Mouse (Mus musculus) neural tube, embryonic 11.5 days (tissue): ENCODE measurements around the gene Tfcp2. TPM values are rescaled to one million over a fixed set of nuclear protein-coding genes. Genes with fewer than 3 reads are reported as not detected.

ENCODE experiments used
- ATAC-seq: fragments of 200-750 bp; cut with Nextera tagmentation; 2 replicates; pipeline ENCODE4 v1.8.0; 2017; ENCODE audit warnings: moderate number of reproducible peaks, mild to moderate bottlenecking, moderate TSS enrichment, moderate library complexity; ENCODE audit not compliant: insufficient read depth, low FRiP score, low TSS enrichment
- DNase-seq: peaks from one replicate; pipeline ENCODE4 v3.0.0-alpha.2; 2015; ENCODE audit warnings: low spot score
- H3K27ac ChIP-seq: fragments of 300-500 bp; sonication (generic); 2 replicates; pipeline ENCODE4 v1.5.1; 2014; ENCODE audit warnings: low read depth, mild to moderate bottlenecking, low read length
- H3K27me3 ChIP-seq: fragments of 300-500 bp; sonication (generic); 2 replicates; pipeline ENCODE4 v1.6.1; 2014; ENCODE audit warnings: mild to moderate bottlenecking, low read length, mixed read lengths; ENCODE audit not compliant: control insufficient read depth, insufficient read depth
- H3K36me3 ChIP-seq: fragments of 300-500 bp; sonication (generic); 2 replicates; pipeline ENCODE4 v1.6.1; 2014; ENCODE audit warnings: mild to moderate bottlenecking, low read length, moderate library complexity, mixed read lengths; ENCODE audit not compliant: control insufficient read depth, insufficient read depth
- H3K4me1 ChIP-seq: fragments of 300-500 bp; sonication (generic); 2 replicates; pipeline ENCODE4 v1.6.1; 2014; ENCODE audit warnings: low read length, mixed read lengths; ENCODE audit not compliant: control insufficient read depth, insufficient read depth
- H3K4me2 ChIP-seq: fragments of 300-500 bp; sonication (generic); 2 replicates; pipeline ENCODE4 v1.6.1; 2014; ENCODE audit warnings: low read depth, mild to moderate bottlenecking, moderate library complexity
- H3K4me3 ChIP-seq: fragments of 300-500 bp; sonication (generic); 2 replicates; pipeline ENCODE4 v1.5.1; 2014; ENCODE audit warnings: low read depth, low read length
- H3K9ac ChIP-seq: fragments of 300-500 bp; sonication (generic); 2 replicates; pipeline ENCODE4 v1.6.1; 2014; ENCODE audit warnings: mild to moderate bottlenecking, low read length
- H3K9me3 ChIP-seq: fragments of 300-500 bp; sonication (generic); 2 replicates; pipeline ENCODE4 v1.6.1; 2016; ENCODE audit warnings: low read length; ENCODE audit not compliant: control insufficient read depth
- WGBS: fragments of 180-500 bp; shearing (Covaris S2); extraction: QIAGEN DNeasy Blood & Tissue Kit; methylation state at CpG from one replicate; pipeline ENCODE4 v1.1.7; 2014; 5-methylcytosine and 5-hydroxymethylcytosine counted together
- polyA plus RNA-seq: library from polyadenylated mRNA; unstranded; fragments of >200 nt; fragmentation: Nextera tagmentation; extraction: Ambion mirVana; gene quantifications from 2 replicates; pipeline ENCODE4 v1.2.1, GENCODE M21; 2014

Tfcp2 gene
- polyA plus RNA-seq, 1 experiment from 2014 or later: 30.2 TPM

DNA sequence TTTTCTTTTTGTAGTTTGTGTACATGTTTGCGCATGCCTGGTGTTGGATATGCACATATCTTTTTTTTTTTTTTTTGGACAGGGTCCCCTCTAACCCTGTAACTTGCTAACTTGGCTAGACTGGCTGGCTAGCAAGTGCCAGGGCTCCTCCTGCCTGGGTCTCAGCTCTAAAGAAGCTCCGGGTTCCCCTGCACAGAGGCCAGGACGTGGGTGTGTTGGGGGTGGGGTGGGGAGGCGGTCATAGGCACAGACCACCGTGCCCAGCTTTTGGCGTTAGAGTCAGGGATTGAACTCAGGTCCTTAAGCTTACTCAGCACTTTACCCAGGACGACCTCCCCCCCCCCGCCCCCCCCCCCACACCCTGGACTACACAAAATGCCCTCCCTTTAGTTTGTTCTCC is 84.1 kb downstream of the Tfcp2 start:
- no peak overlapping the region for H3K9ac ChIP-seq
- H3K36me3 ChIP-seq: no peaks in the 10 kb centered on the region
- no peaks in the 10 kb centered on the region for H3K27me3 ChIP-seq
- peak overlapping the region; percentile 79 for H3K4me3 ChIP-seq
- peak overlapping the region; percentile 88; the same call in 1 of the 2 replicates for H3K4me2 ChIP-seq
- WGBS: 54% methylated on average over 6 of the region's 8 CpGs
- no peak overlapping the region for H3K27ac ChIP-seq
- no peak for DNase-seq
- H3K4me1 ChIP-seq: peaks cover 19% of the 10 kb centered on the region
- no peaks in the 10 kb centered on the region for H3K9me3 ChIP-seq
- no peak for ATAC-seq

DNA sequence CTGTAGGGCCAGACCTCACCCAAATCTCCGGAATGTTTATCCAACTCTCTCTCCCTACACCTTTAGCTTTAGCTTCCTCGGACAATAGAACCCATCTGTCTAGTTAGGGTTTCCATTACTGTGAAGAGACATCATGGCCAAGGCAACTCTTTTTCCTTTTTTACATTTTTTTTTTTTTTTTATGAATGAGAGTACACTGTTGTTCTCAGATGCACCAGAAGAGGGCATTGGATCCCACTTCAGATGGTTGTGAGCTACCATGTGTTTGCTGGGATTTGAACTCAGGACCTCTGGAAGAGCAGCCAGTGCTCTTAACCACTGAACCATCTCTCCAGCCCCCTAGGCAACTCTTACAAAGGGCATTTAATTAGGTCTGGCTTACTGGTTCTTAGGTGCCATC is 86.4 kb downstream of the Tfcp2 start:
- H3K27ac ChIP-seq: no peak overlapping the region
- no peak for DNase-seq
- H3K4me2 ChIP-seq: no peak overlapping the region
- H3K4me1 ChIP-seq: peaks cover 19% of the 10 kb centered on the region
- no peak for ATAC-seq
- no peaks in the 10 kb centered on the region for H3K27me3 ChIP-seq
- H3K9me3 ChIP-seq: no peaks in the 10 kb centered on the region
- no peaks in the 10 kb centered on the region for H3K36me3 ChIP-seq
- H3K9ac ChIP-seq: no peak overlapping the region
- 76% methylated on average over 2 of the region's 2 CpGs for WGBS
- H3K4me3 ChIP-seq: no peak overlapping the region

DNA sequence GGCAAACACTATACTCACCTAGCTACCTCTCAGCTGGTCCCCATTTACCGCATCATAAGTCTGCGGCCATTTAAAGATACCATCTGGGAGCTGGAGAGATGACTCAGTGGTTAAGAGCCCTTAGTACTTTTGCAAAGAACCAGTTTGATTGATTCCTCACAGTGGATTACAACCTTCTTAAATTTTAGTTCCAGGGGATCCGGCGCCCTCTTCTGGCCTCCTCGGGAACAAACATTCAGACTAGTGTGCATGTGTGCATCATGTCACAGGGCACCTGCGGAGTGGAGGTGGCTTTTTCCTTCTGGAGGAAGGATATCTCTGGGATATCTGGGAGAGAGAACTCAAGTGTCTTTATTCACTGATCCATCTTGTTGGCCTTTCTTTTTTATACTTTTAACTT is 88.1 kb downstream of the Tfcp2 start:
- H3K9me3 ChIP-seq: no peaks in the 10 kb centered on the region
- H3K4me2 ChIP-seq: no peak overlapping the region
- H3K4me3 ChIP-seq: no peak overlapping the region
- H3K36me3 ChIP-seq: no peaks in the 10 kb centered on the region
- H3K27me3 ChIP-seq: no peaks in the 10 kb centered on the region
- peak; percentile 68 for DNase-seq
- no peak for ATAC-seq
- no peak overlapping the region for H3K9ac ChIP-seq
- no peak overlapping the region for H3K27ac ChIP-seq
- WGBS: 32% methylated on average over 6 of the region's 6 CpGs
- peaks cover 11% of the 10 kb centered on the region; the same call in 1 of the 2 replicates for H3K4me1 ChIP-seq

DNA sequence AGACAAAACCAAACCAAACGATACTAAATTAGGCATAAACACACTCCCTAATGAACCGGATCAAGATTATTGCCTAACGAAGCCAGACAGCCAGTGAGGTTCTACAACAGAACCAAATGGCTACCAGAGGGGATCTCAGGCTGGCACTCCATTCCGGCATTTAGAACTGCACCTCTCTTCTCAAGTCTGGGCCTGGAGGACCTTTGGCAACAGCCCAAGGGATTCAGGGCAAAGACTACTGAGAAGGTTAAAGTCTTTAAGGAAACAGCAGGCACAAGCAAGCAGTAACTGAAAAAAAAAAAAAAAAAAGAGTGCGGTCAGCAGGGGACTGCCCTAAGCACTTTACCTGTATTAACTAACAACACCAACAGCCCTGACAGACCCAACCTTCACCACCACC is 89.7 kb downstream of the Tfcp2 start:
- Histone ChIP-seq H3K36me3 (no peaks in the 10 kb centered on the region), H3K4me3 (no peak overlapping the region), H3K4me1 (no peaks in the 10 kb centered on the region), H3K9me3 (no peaks in the 10 kb centered on the region), H3K4me2 (no peak overlapping the region), H3K27ac (no peak overlapping the region), H3K9ac (no peak overlapping the region), H3K27me3 (no peaks in the 10 kb centered on the region)
- DNase-seq: no peak
- 78% methylated on average over 5 of the region's 5 CpGs for WGBS
- ATAC-seq: no peak

DNA sequence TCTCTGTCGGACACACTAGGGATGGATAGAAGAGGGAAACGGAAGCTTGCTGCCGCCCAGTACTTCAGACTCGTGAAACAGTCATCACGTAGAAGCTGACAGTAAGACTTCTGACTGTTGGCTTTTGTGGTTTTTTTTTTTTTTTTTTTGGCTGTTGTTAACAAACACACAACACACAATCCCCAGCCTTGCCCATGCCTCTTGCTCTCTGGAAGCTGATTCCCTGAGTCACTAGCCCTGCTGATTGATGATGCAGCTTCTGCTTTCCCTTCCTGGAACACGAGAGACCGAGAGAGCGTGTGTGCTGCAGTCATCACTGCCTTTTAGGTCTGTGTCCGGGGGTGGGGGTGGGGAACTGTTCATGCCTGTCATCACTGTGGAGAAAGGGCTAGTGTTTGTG is 90.2 kb downstream of the Tfcp2 start:
- Histone ChIP-seq H3K9me3 (no peaks in the 10 kb centered on the region), H3K36me3 (no peaks in the 10 kb centered on the region), H3K27me3 (no peaks in the 10 kb centered on the region), H3K4me3 (no peak overlapping the region), H3K9ac (no peak overlapping the region), H3K4me1 (no peaks in the 10 kb centered on the region), H3K4me2 (no peak overlapping the region), H3K27ac (no peak overlapping the region)
- WGBS: 78% methylated on average over 9 of the region's 9 CpGs
- DNase-seq (no peak), ATAC-seq (no peak)

DNA sequence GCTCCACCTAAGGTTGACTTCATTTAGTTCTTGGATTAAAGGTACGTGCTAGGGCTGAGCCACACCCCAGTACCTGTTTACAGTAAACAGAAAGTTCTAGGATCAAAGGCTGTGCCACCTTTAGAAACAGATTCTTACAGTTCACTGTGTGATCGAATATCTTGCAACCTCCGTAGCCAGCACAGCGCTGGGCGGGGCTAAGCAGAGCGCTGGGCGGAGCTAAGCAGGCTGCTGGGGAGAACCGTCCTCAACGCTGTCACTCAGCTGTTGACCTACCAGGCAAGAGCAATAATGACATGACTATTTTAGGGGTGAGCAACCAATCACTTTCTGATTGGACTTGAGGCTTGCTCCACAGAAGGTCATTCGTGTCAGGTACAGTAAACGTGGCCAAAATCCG is 90.9 kb downstream of the Tfcp2 start:
- no peaks in the 10 kb centered on the region for H3K4me1 ChIP-seq
- no peaks in the 10 kb centered on the region for H3K9me3 ChIP-seq
- no peaks in the 10 kb centered on the region for H3K36me3 ChIP-seq
- H3K9ac ChIP-seq: no peak overlapping the region
- DNase-seq (peak; percentile 44), ATAC-seq (no peak)
- no peak overlapping the region for H3K4me3 ChIP-seq
- H3K27ac ChIP-seq: no peak overlapping the region
- 8% methylated on average over 12 of the region's 12 CpGs for WGBS
- no peaks in the 10 kb centered on the region for H3K27me3 ChIP-seq
- H3K4me2 ChIP-seq: peak overlapping the region; percentile 29

DNA sequence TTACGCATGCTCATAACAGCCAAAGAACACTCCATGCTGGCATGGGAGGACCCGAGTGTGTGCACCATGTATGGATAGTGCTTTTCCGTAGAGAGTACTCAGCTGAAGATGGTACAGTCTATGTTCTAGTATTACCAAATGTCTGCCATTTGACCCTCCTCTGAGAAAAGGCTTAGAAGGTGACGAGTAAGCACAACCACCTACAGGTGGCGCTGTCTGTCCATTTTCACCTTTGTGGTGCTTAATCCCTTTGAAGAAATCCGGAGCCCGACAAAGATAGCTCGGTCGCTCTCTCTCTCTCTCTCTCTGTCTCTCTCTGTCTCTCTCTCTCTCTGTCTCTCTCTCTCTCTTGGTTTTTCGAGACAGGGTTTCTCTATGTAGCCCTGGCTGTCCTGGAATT is 93.8 kb downstream of the Tfcp2 start:
- no peak for ATAC-seq
- H3K36me3 ChIP-seq: no peaks in the 10 kb centered on the region

DNA sequence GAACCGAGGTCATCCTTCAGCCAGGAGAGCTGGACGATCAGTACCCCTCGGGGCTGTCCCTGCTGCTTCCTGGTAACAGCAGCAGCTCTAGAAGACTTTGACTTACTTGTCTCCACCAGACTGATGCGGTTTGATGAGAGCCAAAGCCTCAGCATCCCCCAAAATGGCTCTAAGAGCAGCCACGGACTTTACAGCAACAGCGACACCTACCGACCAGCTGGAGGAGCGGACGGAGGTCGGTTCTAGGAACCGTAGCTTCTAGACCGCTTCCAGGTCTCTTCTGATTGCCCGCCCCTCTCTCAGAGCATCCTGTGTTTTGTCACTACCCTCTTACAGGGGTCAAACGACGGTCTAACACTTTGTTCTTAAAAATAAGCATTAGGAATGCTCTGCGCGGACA is 94.5 kb downstream of the Tfcp2 start:
- no peak overlapping the region for H3K4me2 ChIP-seq
- no peaks in the 10 kb centered on the region for H3K4me1 ChIP-seq
- 9% methylated on average over 17 of the region's 17 CpGs for WGBS
- no peaks in the 10 kb centered on the region for H3K36me3 ChIP-seq
- H3K9me3 ChIP-seq: no peaks in the 10 kb centered on the region
- no peak overlapping the region for H3K4me3 ChIP-seq
- no peaks in the 10 kb centered on the region for H3K27me3 ChIP-seq
- no peak overlapping the region for H3K27ac ChIP-seq
- H3K9ac ChIP-seq: no peak overlapping the region
- ATAC-seq (no peak), DNase-seq (peak; percentile 83)

More for the DNA sequence above, 93.8 kb downstream of the Tfcp2 start:
- 47% methylated on average over 10 of the region's 10 CpGs for WGBS
- no peaks in the 10 kb centered on the region for H3K4me1 ChIP-seq
- H3K4me3 ChIP-seq: no peak overlapping the region
- DNase-seq: peak; percentile 64
- H3K27ac ChIP-seq: no peak overlapping the region
- no peak overlapping the region for H3K4me2 ChIP-seq
- no peaks in the 10 kb centered on the region for H3K27me3 ChIP-seq
- H3K9me3 ChIP-seq: no peaks in the 10 kb centered on the region
- no peak overlapping the region for H3K9ac ChIP-seq

DNA sequence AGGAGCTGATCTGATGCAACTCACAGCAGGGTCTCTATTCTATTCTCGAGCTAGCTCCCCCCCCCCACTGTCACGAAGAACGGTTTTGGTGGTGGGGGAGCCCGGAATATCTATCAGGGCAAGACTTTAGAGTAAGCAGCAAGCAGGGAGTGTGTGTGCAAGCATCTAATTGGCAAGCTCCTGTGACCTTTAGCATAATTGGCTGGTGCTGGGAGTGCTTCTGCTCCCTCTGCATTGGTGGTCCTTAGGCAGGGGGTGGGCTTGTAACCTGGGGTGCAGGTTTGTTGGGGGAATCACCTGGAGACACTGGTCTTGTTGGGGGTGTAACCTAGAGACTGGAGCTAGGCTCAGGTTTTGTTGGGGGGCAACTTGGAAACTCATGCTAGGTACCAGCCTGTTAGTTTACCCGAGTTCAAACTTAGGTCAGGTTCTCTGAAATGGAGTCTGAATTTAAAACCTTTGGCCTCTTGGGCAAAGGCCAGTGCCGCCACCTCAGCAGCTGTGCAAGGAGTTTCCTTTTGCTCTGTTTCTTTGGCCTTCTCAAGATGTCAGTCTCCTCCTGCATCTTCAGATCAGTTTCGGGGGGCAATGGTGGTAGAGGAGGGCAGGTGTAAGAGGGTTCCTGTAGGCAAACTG is 95.3 kb downstream of the Tfcp2 start:
- no peak overlapping the region for H3K9ac ChIP-seq
- H3K4me3 ChIP-seq: no peak overlapping the region
- no peaks in the 10 kb centered on the region for H3K36me3 ChIP-seq
- H3K4me1 ChIP-seq: no peaks in the 10 kb centered on the region
- 62% methylated on average over 7 of the region's 7 CpGs for WGBS
- no peaks in the 10 kb centered on the region for H3K27me3 ChIP-seq
- ATAC-seq: no peak
- no peaks in the 10 kb centered on the region for H3K9me3 ChIP-seq
- no peak overlapping the region for H3K27ac ChIP-seq
- no peak overlapping the region for H3K4me2 ChIP-seq
- DNase-seq: no peak
